Mouse (Mus musculus) layer of hippocampus, adult 6 months (tissue): Measurements from ENCODE around the gene Alg10b. TPM values are rescaled to one million over a fixed set of nuclear protein-coding genes. Genes with fewer than 3 reads are reported as not detected.

Source experiments
- long read RNA-seq, 2 experiments: library from polyadenylated mRNA; unstranded; transcript quantifications; one replicate each; pipeline ENCODE4 v2.0.0; 2019 to 2020
- microRNA-seq: library from miRNA; unstranded; fragments of <30 nt; microRNA quantifications from one replicate; pipeline ENCODE4 v1.2.0, GENCODE M21; 2020
- polyA plus RNA-seq: library from polyadenylated mRNA; unstranded; fragments of <200 nt; fragmentation: Nextera tagmentation; gene quantifications from 2 replicates; pipeline ENCODE4 v1.2.3, GENCODE M21; 2021

The Alg10b gene
- 6.1 and 7.5 TPM in 2 replicates for polyA plus RNA-seq
- long read RNA-seq, experiment 1, full-length matches to known transcripts, result 1 of 13 reads
- long read RNA-seq, experiment 1, partial matches to known transcripts, result 0 of 13 reads
- long read RNA-seq, experiment 1, other reads (novel, unspliced or antisense), result 12 of 13 reads
- long read RNA-seq, experiment 2, full-length matches to known transcripts, result 6 of 26 reads
- long read RNA-seq, experiment 2, partial matches to known transcripts, result 0 of 26 reads
- long read RNA-seq, experiment 2, other reads (novel, unspliced or antisense), result 20 of 26 reads

GRCm38 (mm10) chr15:90223969-90224750 lies at the start of gene Alg10b:
Gene Alg10b, plus strand, starts transcription at chr15:90224311.

Small RNAs within 50 kb of the gene (microRNA-seq; reads per million reads assigned to microRNA genes)
- gene Mir7648, result not detected
